36 mouse cellular contexts compared by ENCODE assay signal in genomic region chr19:58091911-58092310, GRCm38 (mm10).
"Had no signal": no experiment of that assay in that cellular context is flagged by ENCODE, and none has a peak within 500 bp of the region (broad histone marks: within the 10 kb centered on the region; RNA-seq: fewer than 3 reads in every experiment).

No protein-coding gene starts in this region.

- H3K4me1 ChIP-seq: heart, embryonic 12.5 days; hindbrain, embryonic 15.5 days had no signal

- H3K9ac ChIP-seq: heart, embryonic 12.5 days; heart, embryonic 13.5 days; heart, embryonic 15.5 days; hindbrain, embryonic 12.5 days; hindbrain, embryonic 13.5 days; hindbrain, embryonic 14.5 days; hindbrain, embryonic 15.5 days; intestine, embryonic 15.5 days; kidney, embryonic 15.5 days had no signal

- H3K36me3 ChIP-seq: heart, embryonic 10.5 days; heart, embryonic 13.5 days; heart, embryonic 15.5 days; hindbrain, embryonic 10.5 days; hindbrain, embryonic 12.5 days; hindbrain, embryonic 13.5 days; hindbrain, embryonic 15.5 days; intestine, embryonic 15.5 days; kidney, embryonic 15.5 days had no signal

- H3K4me3 ChIP-seq: heart, adult 2 months; heart, embryonic 10.5 days; heart, embryonic 12.5 days; heart, embryonic 13.5 days; heart, embryonic 15.5 days; hindbrain, embryonic 10.5 days; hindbrain, embryonic 12.5 days; hindbrain, embryonic 13.5 days; hindbrain, embryonic 15.5 days; intestine, embryonic 15.5 days; kidney, embryonic 15.5 days; layer of hippocampus, adult 2 months had no signal

- H3K27me3 ChIP-seq: heart, embryonic 12.5 days; heart, embryonic 13.5 days; heart, embryonic 15.5 days; hindbrain, embryonic 12.5 days; hindbrain, embryonic 13.5 days; hindbrain, embryonic 15.5 days; intestine, embryonic 15.5 days; kidney, embryonic 15.5 days had no signal

- DNase-seq: heart, adult 2 months; heart, postnatal 10 days; heart, postnatal 14 days; heart, postnatal 36 days; heart, postnatal 4 days; kidney, adult 11 months; kidney, adult 18-20 months; kidney, adult 2 months; kidney, adult 8-10 months; kidney, adult 9 months; kidney, postnatal 10 days; kidney, postnatal 14 days; kidney, postnatal 25 days; kidney, postnatal 36 days; kidney, postnatal 4 days; layer of hippocampus, adult 9-11 months; layer of hippocampus, postnatal 36 days had no signal

- H3K27ac ChIP-seq: heart, adult 2 months; heart, embryonic 10.5 days; heart, embryonic 13.5 days; heart, embryonic 15.5 days; hindbrain, embryonic 10.5 days; hindbrain, embryonic 12.5 days; hindbrain, embryonic 13.5 days; hindbrain, embryonic 14.5 days; hindbrain, embryonic 15.5 days; hindbrain, postnatal 0 days; intestine, embryonic 15.5 days; kidney, embryonic 15.5 days; kidney, postnatal 0 days; layer of hippocampus, adult 2 months had no signal

- H3K9me3 ChIP-seq: heart, embryonic 10.5 days; heart, embryonic 13.5 days; heart, embryonic 15.5 days; hindbrain, embryonic 10.5 days; hindbrain, embryonic 12.5 days; hindbrain, embryonic 13.5 days; hindbrain, embryonic 15.5 days; intestine, embryonic 15.5 days; kidney, embryonic 15.5 days had no signal

- ATAC-seq: hindbrain, embryonic 16.5 days; hindbrain, postnatal 0 days; inflammation-experienced regulatory T-cells, adult 6 months; intestine, embryonic 15.5 days; intestine, embryonic 16.5 days; intestine, postnatal 0 days had no signal

- H3K4me2 ChIP-seq: heart, embryonic 11.5 days; heart, embryonic 12.5 days; heart, embryonic 13.5 days; heart, embryonic 15.5 days; hindbrain, embryonic 12.5 days; hindbrain, embryonic 13.5 days; hindbrain, embryonic 14.5 days; hindbrain, embryonic 15.5 days; intestine, embryonic 15.5 days; kidney, embryonic 15.5 days had no signal
